Mouse (Mus musculus): ENCODE results near the gene Mug2. TPM values are rescaled to one million over a fixed set of nuclear protein-coding genes. Genes with fewer than 3 reads are reported as not detected.

The Mug2 gene
- not detected for total RNA-seq (2023)

DNA sequence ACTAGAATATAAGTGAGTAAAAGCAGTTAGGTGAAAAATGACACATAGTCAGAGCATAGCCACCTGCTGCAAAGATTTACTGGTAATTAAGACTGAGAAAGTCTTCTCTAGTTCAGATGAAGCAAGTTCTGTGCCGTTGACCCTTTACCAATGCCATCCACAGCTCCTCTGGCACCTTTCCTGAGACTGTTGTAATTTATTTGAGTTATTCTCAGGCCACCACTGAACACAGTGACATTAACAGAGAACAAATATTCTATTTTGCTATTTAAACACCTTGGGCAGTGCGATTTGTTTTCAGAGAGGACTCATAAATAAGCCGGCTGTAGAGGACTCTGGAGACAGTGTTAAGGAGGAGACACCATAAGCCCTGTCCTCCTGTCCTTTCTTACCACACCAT is at the start of gene Mug2:
TSS of gene Mug2 (plus strand) at position 301 of the 400 bp plus-strand sequence.

Other genes with a start within 250 kb of the Mug2 start
- not detected for gene Mug1, start 168.2 kb upstream of the Mug2 start, total RNA-seq (2023)

All from CD4-positive naive resting alpha-beta T cell, adult 57 days (primary cell).